ENCODE assay signal across 8 mouse cellular contexts in the genomic region with DNA sequence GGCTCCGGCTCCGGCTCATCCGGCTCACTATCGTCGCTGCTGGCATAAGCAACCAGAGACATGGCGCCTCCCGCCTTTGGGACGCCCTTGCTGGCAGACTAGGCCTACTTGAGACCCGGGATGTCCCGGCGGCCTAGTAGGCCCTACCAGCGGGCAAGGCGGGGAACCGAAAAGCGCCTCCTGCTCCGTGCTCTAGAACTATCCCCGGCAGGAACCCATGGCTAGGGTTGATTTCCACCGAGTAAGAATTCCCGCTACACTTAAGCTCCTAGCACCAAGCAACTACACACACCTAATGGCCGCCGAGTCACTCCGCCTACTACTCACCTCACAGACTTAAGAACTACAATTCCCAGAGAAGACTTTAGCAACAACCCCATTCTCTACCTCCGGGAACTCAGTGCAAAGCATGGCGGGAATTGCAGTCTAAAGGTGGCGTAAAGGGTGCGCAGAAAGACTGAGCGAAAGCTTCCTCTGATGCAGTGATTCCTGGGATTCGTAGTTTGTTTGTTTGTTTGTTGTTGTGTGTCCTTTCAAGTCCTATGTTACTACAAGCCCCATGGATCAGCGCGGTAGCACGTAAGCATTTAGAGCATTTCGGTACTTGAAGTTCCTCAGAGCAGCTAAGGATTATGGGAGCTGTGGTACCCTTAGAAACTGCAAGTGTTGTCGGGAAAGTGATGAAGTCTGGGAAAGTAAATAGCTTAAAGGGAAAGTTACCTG. TPM values are rescaled to one million over a fixed set of nuclear protein-coding genes. Genes with fewer than 3 reads are reported as not detected.
A peak's percentile ranks its signal among the peaks of the same experiment; 100 is the strongest.
DNase-seq lines count a peak whose midpoint lies in the region; ATAC-seq lines count a peak whose summit lies in the region.

A gene (minus strand): TSS at position 328 of the 723 bp plus-strand sequence.

- peak within 1 kb of the TSS; percentile 93 for H3K4me3 ChIP-seq in forebrain, embryonic 14.5 days (ENCODE audit: low read depth, low read length)
- H3K4me3 ChIP-seq in neural tube, embryonic 15.5 days (replicated peaks), result peak within 1 kb of the TSS; percentile 95

- ATAC-seq in forebrain, embryonic 14.5 days, result peak; percentile 98
- ATAC-seq in neural tube, embryonic 15.5 days (ENCODE audit: low FRiP score), result peak; percentile 98

- H3K9me3 ChIP-seq in forebrain, embryonic 14.5 days (replicated peaks; ENCODE audit: control insufficient read depth, low read length), result no peaks in the 10 kb centered on the region
- H3K9me3 ChIP-seq in neural tube, embryonic 15.5 days (replicated peaks), result no peaks in the 10 kb centered on the region

- under 1% methylated on average over 33 of the region's 33 CpGs for WGBS in forebrain, embryonic 14.5 days
- WGBS in neural tube, embryonic 15.5 days, result under 1% methylated on average over 33 of the region's 33 CpGs

- H3K4me1 ChIP-seq in forebrain, embryonic 14.5 days (ENCODE audit: control insufficient read depth, insufficient read depth, low read length), result peaks cover 18% of the 10 kb centered on the region
- peaks cover 27% of the 10 kb centered on the region for H3K4me1 ChIP-seq in neural tube, embryonic 15.5 days

- H3K9ac ChIP-seq in forebrain, embryonic 14.5 days (ENCODE audit: low read length), result peak within 1 kb of the TSS; percentile 96
- H3K9ac ChIP-seq in neural tube, embryonic 15.5 days (replicated peaks), result peak within 1 kb of the TSS; percentile 95

- H3K27ac ChIP-seq in forebrain, embryonic 14.5 days (ENCODE audit: low read depth, low read length), result peak within 1 kb of the TSS; percentile 66; the same call in 1 of the 2 replicates
- H3K27ac ChIP-seq in neural tube, embryonic 15.5 days (replicated peaks), result peak within 1 kb of the TSS; percentile 88

- intact Hi-C loops in heart, postnatal 14 days (cut with DNase I), result loop anchor here (1.0 to 5.0 kb wide), 2 partner anchors 21 to 42 kb away; a partner anchor contains a TSS

- peak; percentile 100 for DNase-seq in ES-CJ7 (ENCODE audit: low read depth, low spot score)
- DNase-seq in cerebellum, adult 11 months, result peak; percentile 90
- DNase-seq in forebrain, embryonic 14.5 days (ENCODE audit: low spot score), result peak; percentile 100
- DNase-seq in heart, postnatal 14 days, result peak; percentile 85
- DNase-seq in layer of hippocampus, adult 11-12 months (ENCODE audit: low spot score), result peak; percentile 96
- peak; percentile 97 for DNase-seq in lung, adult 18-20 months
- DNase-seq in testis, postnatal 14 days (ENCODE audit: low spot score), result peak; percentile 96

- H3K4me2 ChIP-seq in forebrain, embryonic 14.5 days (ENCODE audit: low read length), result peak within 1 kb of the TSS; percentile 80
- H3K4me2 ChIP-seq in neural tube, embryonic 15.5 days, result peak within 1 kb of the TSS; percentile 75

- no peaks in the 10 kb centered on the region for H3K27me3 ChIP-seq in forebrain, embryonic 14.5 days (replicated peaks; ENCODE audit: control insufficient read depth, insufficient read depth, low read length)
- no peaks in the 10 kb centered on the region for H3K27me3 ChIP-seq in neural tube, embryonic 15.5 days (replicated peaks)

- peaks cover 7% of the 10 kb centered on the region for H3K36me3 ChIP-seq in forebrain, embryonic 14.5 days (ENCODE audit: control insufficient read depth, insufficient read depth, low read length)
- H3K36me3 ChIP-seq in neural tube, embryonic 15.5 days, result peaks cover 3% of the 10 kb centered on the region

RNA-seq across cellular contexts. Expression of the gene that starts here (rescaled TPM):
- polyA plus RNA-seq in forebrain, embryonic 14.5 days (2014; fragmentation: Nextera tagmentation; extraction: Ambion mirVana), result 16.1 and 18.5 TPM in 2 replicates
- 10 to 100 TPM; 47.8 to 49.3 TPM for total RNA-seq in heart, postnatal 14 days (2021)
- 16.2 and 17.5 TPM in 2 replicates for polyA plus RNA-seq in neural tube, embryonic 15.5 days (2015; fragmentation: Nextera tagmentation; extraction: Ambion mirVana)

Comparison
In these comparisons a context has a peak if more than half of its experiments do, and no peak if none do; other contexts are left out.
1. Peak in every context shown above with its lines: DNase-seq, ATAC-seq, H3K4me3 ChIP-seq and H3K27ac ChIP-seq.